Mouse (Mus musculus): ENCODE measurements around the gene Snx1. TPM values are rescaled to one million over a fixed set of nuclear protein-coding genes. Genes with fewer than 3 reads are reported as not detected.
A peak's percentile ranks its signal among the peaks of the same experiment; 100 is the strongest.

Snx1 gene
- polyA plus RNA-seq, 2 experiments from 2014 or later: 94.0 to 96.9 TPM

- ATAC-seq: no peak
Measured at GRCm38 (mm10) chr9:66084171-66084570, 42.2 kb downstream of the Snx1 start.

- ATAC-seq: no peak
Measured at GRCm38 (mm10) chr9:66081999-66082398, 44.4 kb downstream of the Snx1 start.

GRCm38 (mm10) chr9:66080804-66081459 lies 45.5 kb downstream of the Snx1 start:
- ATAC-seq: no peak

GRCm38 (mm10) chr9:66078493-66078892 lies 47.9 kb downstream of the Snx1 start:
- no peak for ATAC-seq

- no peak for ATAC-seq
Measured at GRCm38 (mm10) chr9:66078072-66078471, 48.3 kb downstream of the Snx1 start.

GRCm38 (mm10) chr9:66072754-66073153 lies 53.6 kb downstream of the Snx1 start:
- no peak for ATAC-seq

- no peak for ATAC-seq
Measured at GRCm38 (mm10) chr9:66070151-66070550, 56.2 kb downstream of the Snx1 start.

- peak; percentile 69 for ATAC-seq
Measured at GRCm38 (mm10) chr9:66069583-66069982, 56.8 kb downstream of the Snx1 start, which contains the start of gene Snx22. Gene Snx22, minus strand, starts transcription at chr9:66069719.

- ATAC-seq: peak; percentile 63
Measured at GRCm38 (mm10) chr9:66068971-66069391, 57.4 kb downstream of the Snx1 start.

GRCm38 (mm10) chr9:66068056-66068455 lies 58.3 kb downstream of the Snx1 start:
- ATAC-seq: no peak

- no peak for ATAC-seq
Measured at GRCm38 (mm10) chr9:66067542-66067941, 58.8 kb downstream of the Snx1 start.

- ATAC-seq: no peak
Measured at GRCm38 (mm10) chr9:66066791-66067190, 59.6 kb downstream of the Snx1 start.

GRCm38 (mm10) chr9:66064316-66064715 lies 62.1 kb downstream of the Snx1 start:
- ATAC-seq: no peak

GRCm38 (mm10) chr9:66063446-66063845 lies 62.9 kb downstream of the Snx1 start:
- ATAC-seq: no peak

- no peak for ATAC-seq
Measured at GRCm38 (mm10) chr9:66061656-66062055, 64.7 kb downstream of the Snx1 start.

GRCm38 (mm10) chr9:66060986-66061385 lies 65.4 kb downstream of the Snx1 start:
- ATAC-seq: no peak

GRCm38 (mm10) chr9:66060308-66060647 lies 66.1 kb downstream of the Snx1 start:
- peak; percentile 9 for ATAC-seq

GRCm38 (mm10) chr9:66059583-66060307 lies 66.6 kb downstream of the Snx1 start, which contains the start of gene Ppib:
Gene Ppib, plus strand, starts transcription at chr9:66060222.
- peak; percentile 98 for ATAC-seq

GRCm38 (mm10) chr9:66053620-66054019 lies 72.8 kb downstream of the Snx1 start:
- no peak for ATAC-seq

GRCm38 (mm10) chr9:66052731-66053130 lies 73.7 kb downstream of the Snx1 start:
- ATAC-seq: no peak

GRCm38 (mm10) chr9:66051493-66051892 lies 74.9 kb downstream of the Snx1 start:
- ATAC-seq: no peak

- no peak for ATAC-seq
Measured at GRCm38 (mm10) chr9:66049931-66050601, 76.3 kb downstream of the Snx1 start.

GRCm38 (mm10) chr9:66043241-66043640 lies 83.1 kb downstream of the Snx1 start:
- ATAC-seq: no peak

GRCm38 (mm10) chr9:66042331-66042730 lies 84.1 kb downstream of the Snx1 start:
- ATAC-seq: no peak

All from CD4-positive, CD25-positive, alpha-beta regulatory T cell, adult 4 months (primary cell).